Mouse (Mus musculus) duodenum, adult 2 months (tissue): ENCODE data around the gene Meig1. TPM values are rescaled to one million over a fixed set of nuclear protein-coding genes. Genes with fewer than 3 reads are reported as not detected.

ENCODE experiments used
- polyA plus RNA-seq: library from polyadenylated mRNA; depleted of rRNA; stranded (reverse); fragments of >200 nt; gene quantifications from 2 replicates; pipeline ENCODE4 v1.2.3, GENCODE M21; 2012; ENCODE audit warnings: low replicate concordance; rRNA removed

The Meig1 gene
- not detected in 2 replicates for polyA plus RNA-seq

GRCm38 (mm10) chr2:3422548-3422947 lies at the start of gene Meig1:
TSS of gene Meig1 (minus strand) at chr2:3422648.

GRCm38 (mm10) chr2:3423841-3424578 lies 1.6 kb upstream of the Meig1 start, which contains the start of gene Dclre1c:
TSS of gene Dclre1c (plus strand) at chr2:3424131.

GRCm38 (mm10) chr2:3397110-3397509 lies 25.3 kb downstream of the Meig1 start, which contains the start of gene Olah:
TSS of gene Olah (minus strand) at chr2:3397210.

Other genes starting within 250 kb of the Meig1 start
- gene Nmt2, start 138.4 kb downstream of the Meig1 start, polyA plus RNA-seq = 0.60 and 2.8 TPM in 2 replicates
- 0.47 and 0.81 TPM in 2 replicates for gene Rpp38, start 90.0 kb downstream of the Meig1 start, polyA plus RNA-seq
- gene Acbd7, start 86.5 kb downstream of the Meig1 start, polyA plus RNA-seq = not detected in 2 replicates
- not detected in 2 replicates for gene Olah, start 25.4 kb downstream of the Meig1 start, polyA plus RNA-seq
- 0.46 and 0.65 TPM in 2 replicates for gene Dclre1c, start 1.5 kb upstream of the Meig1 start, polyA plus RNA-seq
- gene Suv39h2, start 52.4 kb upstream of the Meig1 start, polyA plus RNA-seq = 1.6 and 1.7 TPM in 2 replicates
- 0.71 and 0.97 TPM in 2 replicates for gene Gm45902, start 90.1 kb upstream of the Meig1 start, polyA plus RNA-seq
- gene Hspa14, start 90.2 kb upstream of the Meig1 start, polyA plus RNA-seq = 6.6 and 8.3 TPM in 2 replicates
- 0.02 and 0.12 TPM in 2 replicates for gene Cdnf, start 90.4 kb upstream of the Meig1 start, polyA plus RNA-seq
- 2.0 and 5.6 TPM in 2 replicates for gene Fam107b, start 147.8 kb upstream of the Meig1 start, polyA plus RNA-seq